Mouse (Mus musculus): Measurements from ENCODE around the gene Taar7a. TPM values are rescaled to one million over a fixed set of nuclear protein-coding genes. Genes with fewer than 3 reads are reported as not detected.

Taar7a gene
- not detected in 2 replicates for total RNA-seq (2021)
- long read RNA-seq: 0 reads

- DNase-seq: no peak
These were observed at the start of gene Taar7a for GRCm38 (mm10) chr10:23993381-23993780. Gene Taar7a, minus strand, starts transcription at chr10:23993481.

GRCm38 (mm10) chr10:24040120-24040869, 47.0 kb upstream of the Taar7a start:
- no peak for DNase-seq

GRCm38 (mm10) chr10:24037314-24037713, 44.0 kb upstream of the Taar7a start, which contains the start of gene Taar7e:
Gene Taar7e, plus strand, starts transcription at chr10:24037614.
- DNase-seq: no peak

GRCm38 (mm10) chr10:24031347-24031746, 38.1 kb upstream of the Taar7a start:
- DNase-seq: no peak

- DNase-seq: no peak
These were observed 33.6 kb upstream of the Taar7a start, which contains the start of gene Taar7d for GRCm38 (mm10) chr10:24026922-24027321. Gene Taar7d, plus strand, starts transcription at chr10:24027222.

- DNase-seq: no peak
These were observed 14.9 kb upstream of the Taar7a start for GRCm38 (mm10) chr10:24008143-24008542.

GRCm38 (mm10) chr10:24007034-24007433, 13.8 kb upstream of the Taar7a start:
- no peak for DNase-seq

- no peak for DNase-seq
These were observed 13.2 kb upstream of the Taar7a start for GRCm38 (mm10) chr10:24006442-24006841.

GRCm38 (mm10) chr10:23999639-24000038, 6.4 kb upstream of the Taar7a start, which contains the start of gene Taar7b:
Gene Taar7b, plus strand, starts transcription at chr10:23999939.
- no peak for DNase-seq

- no peak for DNase-seq
These were observed 6.9 kb downstream of the Taar7a start for GRCm38 (mm10) chr10:23986419-23986818.

GRCm38 (mm10) chr10:23985546-23985945, 7.7 kb downstream of the Taar7a start, which contains the start of gene Taar6:
Gene Taar6, minus strand, starts transcription at chr10:23985646.
- no peak for DNase-seq

- peak; percentile 78 for DNase-seq
These were observed 14.2 kb downstream of the Taar7a start for GRCm38 (mm10) chr10:23978901-23979705.

- DNase-seq: no peak
These were observed 15.3 kb downstream of the Taar7a start for GRCm38 (mm10) chr10:23977958-23978357.

- no peak for DNase-seq
These were observed 22.0 kb downstream of the Taar7a start for GRCm38 (mm10) chr10:23971256-23971655.

GRCm38 (mm10) chr10:23970656-23971165, 22.6 kb downstream of the Taar7a start, which contains the start of gene Taar5:
Gene Taar5, plus strand, starts transcription at chr10:23970706.
- DNase-seq: no peak

- no peak for DNase-seq
These were observed 28.2 kb downstream of the Taar7a start for GRCm38 (mm10) chr10:23964921-23965610.

GRCm38 (mm10) chr10:23963444-23963843, 29.8 kb downstream of the Taar7a start:
- no peak for DNase-seq

- no peak for DNase-seq
These were observed 32.8 kb downstream of the Taar7a start, which contains the start of gene Taar4 for GRCm38 (mm10) chr10:23960444-23960915. Gene Taar4, plus strand, starts transcription at chr10:23960494.

- no peak for DNase-seq
These were observed 34.2 kb downstream of the Taar7a start for GRCm38 (mm10) chr10:23959071-23959470.

- DNase-seq: no peak
These were observed 41.6 kb downstream of the Taar7a start for GRCm38 (mm10) chr10:23951714-23952113.

GRCm38 (mm10) chr10:23949508-23950005, 43.7 kb downstream of the Taar7a start, which contains the start of gene Taar3:
Gene Taar3, plus strand, starts transcription at chr10:23949558.
- DNase-seq: no peak

- no peak for DNase-seq
These were observed 45.3 kb downstream of the Taar7a start for GRCm38 (mm10) chr10:23948026-23948425.
